Mouse (Mus musculus) testis, adult 2 months (tissue): Measurements from ENCODE around the gene Safb2. TPM values are rescaled to one million over a fixed set of nuclear protein-coding genes. Genes with fewer than 3 reads are reported as not detected.

Source experiments
- H3K27ac ChIP-seq: fragments of 200-500 bp; 2 replicates; pipeline ENCODE4 v1.5.1; 2012; ENCODE audit warnings: low read depth, low read length; ENCODE audit not compliant: control insufficient read depth, insufficient read depth
- H3K27me3 ChIP-seq: fragments of 200-500 bp; 2 replicates; pipeline ENCODE4 v1.6.1; 2012; ENCODE audit warnings: mild to moderate bottlenecking, low read length, moderate library complexity; ENCODE audit not compliant: control insufficient read depth, insufficient read depth
- H3K36me3 ChIP-seq: fragments of 200-500 bp; 2 replicates; pipeline ENCODE4 v1.6.1; 2012; ENCODE audit warnings: mild to moderate bottlenecking, low read length; ENCODE audit not compliant: control insufficient read depth, insufficient read depth
- H3K4me1 ChIP-seq: fragments of 200-500 bp; 2 replicates; pipeline ENCODE4 v1.6.1; 2012; ENCODE audit warnings: low read length; ENCODE audit not compliant: control insufficient read depth, insufficient read depth
- H3K4me3 ChIP-seq: fragments of 200-500 bp; 2 replicates; pipeline ENCODE4 v1.5.1; 2012; ENCODE audit warnings: low read depth, mild to moderate bottlenecking, low read length, moderate library complexity, mixed read lengths; ENCODE audit not compliant: control insufficient read depth
- CTCF ChIP-seq: fragments of 200-500 bp; IDR thresholded peaks from 2 replicates; pipeline ENCODE4 v1.5.1; 2012; ENCODE audit warnings: low read depth, mild to moderate bottlenecking, inconsistent platforms, low read length, moderate library complexity; ENCODE audit not compliant: control insufficient read depth, insufficient read depth, insufficient replicate concordance
- POLR2A ChIP-seq: fragments of 200-500 bp; IDR thresholded peaks from 2 replicates; pipeline ENCODE4 v1.6.1; 2012; ENCODE audit warnings: low read depth, mild to moderate bottlenecking, inconsistent platforms, low read length, moderate library complexity; ENCODE audit not compliant: control insufficient read depth
- polyA plus RNA-seq: library from polyadenylated mRNA; depleted of rRNA; stranded (reverse); fragments of >200 nt; gene quantifications from 2 replicates; pipeline ENCODE4 v1.2.3, GENCODE M21; 2012

The Safb2 gene
- polyA plus RNA-seq, 1 experiment, result 92.2 TPM

DNA sequence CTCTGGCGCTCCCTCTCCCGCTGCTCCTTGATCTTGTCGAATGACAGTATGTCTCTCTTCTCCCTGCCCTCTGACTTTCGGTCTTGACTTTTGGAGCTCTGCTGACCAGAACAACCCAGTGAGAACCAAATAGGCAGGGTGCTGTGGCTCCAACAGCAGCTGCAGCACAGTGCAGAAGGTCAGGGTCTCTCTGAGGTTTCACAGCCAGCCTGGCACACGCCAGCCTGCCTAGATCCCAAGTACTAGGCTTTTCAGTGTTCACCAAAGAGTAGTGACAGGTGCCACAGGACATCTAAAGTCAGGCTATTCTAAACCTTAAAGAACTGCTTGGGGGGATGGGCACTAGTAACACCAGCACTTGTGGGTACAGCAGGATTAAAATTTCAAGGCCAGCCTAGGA lies 17.5 kb downstream of the Safb2 start:
- H3K4me3 ChIP-seq, result no peak overlapping the region
- TF ChIP-seq CTCF (no peak), POLR2A (no peak)
- H3K27ac ChIP-seq, result no peak overlapping the region
- peaks cover 3% of the 10 kb centered on the region for H3K36me3 ChIP-seq
- no peaks in the 10 kb centered on the region for H3K27me3 ChIP-seq
- no peaks in the 10 kb centered on the region for H3K4me1 ChIP-seq

DNA sequence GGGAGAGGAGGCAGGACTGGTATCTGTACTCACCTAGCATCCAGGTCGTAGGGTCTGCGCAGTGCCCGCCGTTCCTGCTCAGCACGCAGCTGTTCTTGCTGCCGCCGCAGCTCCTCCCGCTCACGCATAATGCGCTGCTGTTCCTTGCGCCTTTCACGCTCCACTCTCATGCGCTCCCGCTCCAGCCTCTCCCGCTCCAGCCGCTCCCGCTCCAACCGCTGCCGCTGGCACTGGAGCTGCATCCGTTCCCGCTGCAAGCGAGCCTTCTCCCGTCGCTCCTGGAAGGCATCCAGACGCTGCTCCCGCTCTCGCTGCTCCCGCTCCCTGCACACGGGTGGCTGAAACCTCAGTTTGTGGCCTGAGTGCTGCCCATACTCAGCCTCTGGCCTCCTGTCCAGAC lies 18.1 kb downstream of the Safb2 start:
- Histone ChIP-seq H3K4me1 (no peaks in the 10 kb centered on the region), H3K27ac (no peak overlapping the region), H3K27me3 (no peaks in the 10 kb centered on the region), H3K36me3 (peaks cover 3% of the 10 kb centered on the region), H3K4me3 (no peak overlapping the region)
- TF ChIP-seq POLR2A (no peak), CTCF (no peak)

DNA sequence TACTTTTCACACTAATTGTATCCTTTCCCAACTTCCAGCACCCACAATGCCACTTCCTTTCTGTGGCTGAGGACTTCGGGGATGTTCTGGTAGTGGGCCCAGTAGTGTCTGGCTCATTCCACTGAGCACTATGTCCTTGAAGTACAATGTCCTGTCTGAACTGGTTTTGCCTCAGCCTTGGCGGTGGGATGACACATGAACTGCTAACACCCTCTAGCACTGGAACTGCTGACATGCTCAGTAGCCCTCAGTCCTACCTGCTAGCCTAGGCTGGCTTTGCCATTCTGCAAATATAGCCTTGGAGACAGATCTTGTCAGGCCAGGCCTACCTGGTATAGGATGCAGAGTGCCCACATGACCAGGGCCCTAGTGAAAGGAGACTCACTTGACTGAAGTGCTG lies 22.5 kb downstream of the Safb2 start:
- no peak for TF ChIP-seq POLR2A
- TF ChIP-seq CTCF, result no peak
- Histone ChIP-seq H3K4me3 (no peak overlapping the region), H3K4me1 (no peaks in the 10 kb centered on the region), H3K27me3 (no peaks in the 10 kb centered on the region), H3K27ac (no peak overlapping the region), H3K36me3 (no peaks in the 10 kb centered on the region; the same call in none of the 2 replicates)

DNA sequence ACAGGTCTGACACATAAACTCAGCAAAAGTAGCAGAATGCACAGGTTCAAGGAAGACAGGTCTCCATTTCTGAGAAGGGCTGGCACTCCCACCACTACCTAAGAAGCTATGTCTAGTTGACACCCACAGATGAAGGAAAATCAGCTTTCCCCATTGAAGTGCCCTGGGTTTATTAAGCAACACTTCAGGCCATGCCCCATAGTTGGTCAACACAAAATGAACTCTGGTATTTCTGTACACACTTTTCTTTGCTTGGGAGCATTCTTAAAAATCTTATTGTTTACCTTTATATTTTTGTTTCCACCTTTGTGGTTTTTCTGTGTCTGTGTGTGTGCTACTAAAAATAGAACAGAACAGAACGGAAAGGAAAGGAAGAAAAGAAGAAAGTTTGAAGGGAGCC lies 24.3 kb downstream of the Safb2 start:
- H3K36me3 ChIP-seq, result no peaks in the 10 kb centered on the region; the same call in none of the 2 replicates
- no peaks in the 10 kb centered on the region for H3K27me3 ChIP-seq
- no peak overlapping the region for H3K4me3 ChIP-seq
- TF ChIP-seq POLR2A (no peak), CTCF (no peak)
- H3K27ac ChIP-seq, result no peak overlapping the region
- no peaks in the 10 kb centered on the region for H3K4me1 ChIP-seq

DNA sequence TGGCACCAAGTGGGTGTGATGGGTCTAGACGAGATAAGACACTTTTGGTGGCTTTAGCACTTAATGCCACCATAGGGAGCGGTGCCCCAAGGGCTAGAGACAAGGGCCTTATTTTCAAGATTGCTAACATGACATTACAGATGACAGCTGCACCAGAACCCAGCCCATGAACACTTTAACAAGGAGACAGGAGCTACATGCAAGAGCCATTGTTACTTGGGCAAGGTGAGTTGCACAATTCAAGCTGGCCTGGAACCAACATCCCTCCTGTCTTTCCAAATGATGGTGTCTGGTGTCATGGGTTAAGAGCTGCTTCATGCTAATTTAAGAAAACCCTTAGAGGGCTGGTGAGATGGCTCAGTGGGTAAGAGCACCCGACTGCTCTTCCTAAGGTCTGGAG lies 25.0 kb downstream of the Safb2 start:
- H3K4me1 ChIP-seq, result no peaks in the 10 kb centered on the region
- TF ChIP-seq CTCF (no peak), POLR2A (no peak)
- no peak overlapping the region for H3K4me3 ChIP-seq
- no peaks in the 10 kb centered on the region for H3K27me3 ChIP-seq
- no peak overlapping the region for H3K27ac ChIP-seq
- no peaks in the 10 kb centered on the region; the same call in none of the 2 replicates for H3K36me3 ChIP-seq

DNA sequence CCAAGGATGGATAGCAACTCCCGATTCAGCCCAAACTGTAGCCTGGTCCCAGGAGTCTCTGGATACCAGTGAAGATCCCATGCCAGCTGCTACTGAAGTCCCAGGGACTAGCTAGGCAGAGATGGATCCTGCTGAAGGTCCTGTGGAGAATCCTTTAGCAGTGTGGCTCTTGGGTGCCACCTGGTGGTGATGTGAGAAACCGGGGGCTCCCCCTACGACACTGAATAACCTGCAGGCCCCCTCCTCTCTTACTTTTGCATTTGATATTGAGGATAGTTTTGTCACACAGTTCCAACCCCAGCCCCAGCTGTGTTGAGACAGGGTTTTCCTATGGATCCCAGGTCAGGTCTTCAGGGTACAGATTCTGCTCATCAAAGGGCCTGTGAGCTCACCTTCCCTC lies 25.9 kb downstream of the Safb2 start:
- H3K27me3 ChIP-seq, result no peaks in the 10 kb centered on the region
- H3K4me1 ChIP-seq, result no peaks in the 10 kb centered on the region
- no peaks in the 10 kb centered on the region; the same call in 1 of the 2 replicates for H3K36me3 ChIP-seq
- H3K27ac ChIP-seq, result no peak overlapping the region
- TF ChIP-seq POLR2A (no peak), CTCF (peak; percentile 46; the same call in 1 of the 2 replicates)
- H3K4me3 ChIP-seq, result no peak overlapping the region

DNA sequence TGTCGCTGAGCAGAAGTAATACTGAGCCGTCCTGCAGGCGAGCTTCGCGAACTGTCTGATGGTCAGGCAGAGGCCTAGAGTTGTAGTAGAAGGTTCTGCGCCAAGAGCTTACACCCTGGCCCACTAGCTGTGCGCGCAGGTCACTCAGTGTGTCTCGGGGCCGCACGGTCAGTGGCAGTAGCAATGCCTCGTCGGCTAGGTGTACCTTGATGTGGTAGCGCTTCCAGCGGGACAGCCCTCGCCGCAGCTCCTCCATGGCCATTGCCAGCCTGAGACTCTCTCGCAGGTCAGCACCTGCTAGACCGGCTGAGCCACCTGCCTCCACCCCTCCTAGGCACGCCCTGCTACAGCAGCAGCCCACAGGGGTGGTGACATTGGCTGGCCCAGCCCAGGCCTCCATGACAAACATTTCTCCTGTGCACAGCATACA lies 30.2 kb downstream of the Safb2 start, which contains the start of gene Gm20219:
Gm20219 (minus strand) TSS at position 266 of the 430 bp plus-strand sequence.
- H3K4me3 ChIP-seq, result no peak within 1 kb of the TSS
- no peaks in the 10 kb centered on the region for H3K36me3 ChIP-seq
- no peaks in the 10 kb centered on the region for H3K27me3 ChIP-seq
- no peak for TF ChIP-seq POLR2A
- TF ChIP-seq CTCF, result no peak
- H3K27ac ChIP-seq, result no peak within 1 kb of the TSS
- H3K4me1 ChIP-seq, result no peaks in the 10 kb centered on the region; the same call in 1 of the 2 replicates
